Comparison of ENCODE assay signal across 13 mouse cellular contexts in genomic region chr10:105638500-105638899, GRCm38 (mm10).
DNase-seq lines count a peak whose midpoint lies in the region; ATAC-seq lines count a peak whose summit lies in the region.
"Had no signal": no experiment of that assay in that cellular context is flagged by ENCODE, and none has a peak within 500 bp of the region (broad histone marks: within the 10 kb centered on the region; RNA-seq: fewer than 3 reads in every experiment).

No protein-coding gene starts in this region.

- no peak for DNase-seq in kidney, postnatal 10 days
- DNase-seq in midbrain, embryonic 10.5 days (ENCODE audit: low spot score) = no peak
- no peak for DNase-seq in ovary, adult 18-20 months (ENCODE audit: low spot score)
- no peak for DNase-seq in cerebellum, adult 8-10 months
- DNase-seq in lung, adult 18-20 months = no peak
- DNase-seq: adrenal gland, postnatal 10 days; gastrocnemius, postnatal 10 days; liver, postnatal 0 days had no signal

- H3K9me3 ChIP-seq in kidney, embryonic 14.5 days (ENCODE audit: control insufficient read depth, low read length) = no peaks in the 10 kb centered on the region
- no peaks in the 10 kb centered on the region for H3K9me3 ChIP-seq in forebrain, embryonic 16.5 days (ENCODE audit: control insufficient read depth, low read length)
- no peaks in the 10 kb centered on the region for H3K9me3 ChIP-seq in midbrain, embryonic 10.5 days (replicated peaks)
- H3K9me3 ChIP-seq in neural tube, embryonic 14.5 days (ENCODE audit: control insufficient read depth, low read length) = no peaks in the 10 kb centered on the region
- H3K9me3 ChIP-seq: embryonic facial prominence, embryonic 13.5 days had no signal

- no peaks in the 10 kb centered on the region for H3K36me3 ChIP-seq in kidney, embryonic 14.5 days (ENCODE audit: control insufficient read depth, insufficient read depth, low read length)
- no peaks in the 10 kb centered on the region for H3K36me3 ChIP-seq in forebrain, embryonic 16.5 days (ENCODE audit: control insufficient read depth, insufficient read depth)
- H3K36me3 ChIP-seq in midbrain, embryonic 10.5 days = no peaks in the 10 kb centered on the region
- no peaks in the 10 kb centered on the region for H3K36me3 ChIP-seq in neural tube, embryonic 14.5 days (ENCODE audit: control insufficient read depth, insufficient read depth, low read length)
- H3K36me3 ChIP-seq: embryonic facial prominence, embryonic 13.5 days had no signal

- H3K4me3 ChIP-seq in kidney, embryonic 14.5 days (ENCODE audit: low read length) = no peak overlapping the region
- no peak overlapping the region for H3K4me3 ChIP-seq in forebrain, embryonic 16.5 days (replicated peaks; ENCODE audit: low read length)
- no peak overlapping the region for H3K4me3 ChIP-seq in midbrain, embryonic 10.5 days
- no peak overlapping the region for H3K4me3 ChIP-seq in neural tube, embryonic 14.5 days (ENCODE audit: low read depth, low read length)
- H3K4me3 ChIP-seq: embryonic facial prominence, embryonic 13.5 days; myocyte had no signal

- H3K4me2 ChIP-seq in kidney, embryonic 14.5 days (replicated peaks; ENCODE audit: low read depth, low read length) = no peak overlapping the region
- no peak overlapping the region; the same call in 1 of the 2 replicates for H3K4me2 ChIP-seq in forebrain, embryonic 16.5 days (ENCODE audit: low read length)
- 0 out of 2 replicates have a peak overlapping the region, but pooled peaks have one; percentile 14 for H3K4me2 ChIP-seq in neural tube, embryonic 14.5 days (ENCODE audit: low read depth, low read length)
- H3K4me2 ChIP-seq: embryonic facial prominence, embryonic 13.5 days had no signal

- no peaks in the 10 kb centered on the region for H3K27me3 ChIP-seq in kidney, embryonic 14.5 days (ENCODE audit: control insufficient read depth, insufficient read depth, low read length)
- H3K27me3 ChIP-seq in forebrain, embryonic 16.5 days (replicated peaks; ENCODE audit: control insufficient read depth, insufficient read depth, low read length) = no peaks in the 10 kb centered on the region
- no peaks in the 10 kb centered on the region for H3K27me3 ChIP-seq in midbrain, embryonic 10.5 days (ENCODE audit: low read depth, poor library complexity, severe bottlenecking)
- no peaks in the 10 kb centered on the region for H3K27me3 ChIP-seq in neural tube, embryonic 14.5 days (ENCODE audit: control insufficient read depth, insufficient read depth, low read length)
- H3K27me3 ChIP-seq: embryonic facial prominence, embryonic 13.5 days had no signal

- no peaks in the 10 kb centered on the region for H3K4me1 ChIP-seq in kidney, embryonic 14.5 days (ENCODE audit: control insufficient read depth, insufficient read depth, low read length)
- H3K4me1 ChIP-seq in forebrain, embryonic 16.5 days (replicated peaks; ENCODE audit: control insufficient read depth, insufficient read depth, low read length) = no peaks in the 10 kb centered on the region; the same call in 1 of the 2 replicates
- no peaks in the 10 kb centered on the region for H3K4me1 ChIP-seq in midbrain, embryonic 10.5 days
- H3K4me1 ChIP-seq in neural tube, embryonic 14.5 days (ENCODE audit: control insufficient read depth, insufficient read depth, low read length) = 0 out of 2 replicates have a peak, but pooled peaks cover 3% of the 10 kb centered on the region
- H3K4me1 ChIP-seq: embryonic facial prominence, embryonic 13.5 days had no signal

- 0 out of 2 replicates have a peak, but pooled peaks have one; percentile 9 for ATAC-seq in kidney, embryonic 14.5 days (ENCODE audit: low FRiP score, low TSS enrichment)
- peak; percentile 54; the same call in 1 of the 2 replicates for ATAC-seq in forebrain, embryonic 16.5 days
- no peak; the same call in none of the 2 replicates for ATAC-seq in neural tube, embryonic 14.5 days (ENCODE audit: low read depth)
- ATAC-seq: liver, postnatal 0 days had no signal

- WGBS in kidney, embryonic 14.5 days = 67% methylated on average over 10 of the region's 10 CpGs
- 55% methylated on average over 10 of the region's 10 CpGs for WGBS in forebrain, embryonic 16.5 days
- WGBS in midbrain, embryonic 10.5 days = 87% methylated on average over 10 of the region's 10 CpGs
- 51% methylated on average over 10 of the region's 10 CpGs for WGBS in neural tube, embryonic 14.5 days

- no peak overlapping the region for H3K9ac ChIP-seq in kidney, embryonic 14.5 days (ENCODE audit: low read depth, low read length)
- H3K9ac ChIP-seq in forebrain, embryonic 16.5 days (replicated peaks; ENCODE audit: low read depth, low read length) = no peak overlapping the region
- no peak overlapping the region for H3K9ac ChIP-seq in neural tube, embryonic 14.5 days (replicated peaks; ENCODE audit: low read depth, low read length)
- H3K9ac ChIP-seq: embryonic facial prominence, embryonic 13.5 days; liver, postnatal 0 days had no signal

- no peak overlapping the region for H3K27ac ChIP-seq in kidney, embryonic 14.5 days (ENCODE audit: low read depth, low read length)
- no peak overlapping the region for H3K27ac ChIP-seq in forebrain, embryonic 16.5 days (ENCODE audit: low read length)
- peak overlapping the region; percentile 35; the same call in 1 of the 2 replicates for H3K27ac ChIP-seq in midbrain, embryonic 10.5 days (replicated peaks)
- H3K27ac ChIP-seq in neural tube, embryonic 14.5 days (ENCODE audit: low read depth, low read length) = peak overlapping the region; percentile 44; the same call in 1 of the 2 replicates
- H3K27ac ChIP-seq: embryonic facial prominence, embryonic 13.5 days had no signal

Comparison
In these comparisons a context has a peak if more than half of its experiments do, and no peak if none do; other contexts are left out.
1. H3K27ac ChIP-seq: peak in midbrain, embryonic 10.5 days (single experiment) and neural tube, embryonic 14.5 days (single experiment); none in kidney, embryonic 14.5 days (single experiment) and forebrain, embryonic 16.5 days (single experiment).